Mouse (Mus musculus) fibroblast of lung, adult 2 months (primary cell): ENCODE data around the gene Pah.

Experiments used
- DNase-seq: peaks from one replicate; pipeline ENCODE4 v3.0.0-alpha.2; 2011; ENCODE audit warnings: low read depth

Pah gene

GRCm38 (mm10) chr10:87521646-87522045, at the start of gene Pah:
Gene Pah (plus strand): TSS chr10:87521795.
- DNase-seq, result no peak

GRCm38 (mm10) chr10:87473475-87474131, 48.0 kb upstream of the Pah start:
- DNase-seq, result no peak

- no peak for DNase-seq
Measured at GRCm38 (mm10) chr10:87474971-87475370, 46.6 kb upstream of the Pah start.

GRCm38 (mm10) chr10:87477895-87478294, 43.7 kb upstream of the Pah start:
- no peak for DNase-seq

- no peak for DNase-seq
Measured at GRCm38 (mm10) chr10:87484831-87485720, 36.5 kb upstream of the Pah start.

GRCm38 (mm10) chr10:87485721-87486620, 35.6 kb upstream of the Pah start:
- DNase-seq, result no peak

GRCm38 (mm10) chr10:87488429-87489145, 33.0 kb upstream of the Pah start:
- DNase-seq, result no peak

- no peak for DNase-seq
Measured at GRCm38 (mm10) chr10:87489246-87490009, 32.2 kb upstream of the Pah start.

GRCm38 (mm10) chr10:87490328-87490727, 31.3 kb upstream of the Pah start:
- DNase-seq, result no peak

GRCm38 (mm10) chr10:87491485-87492040, 30.0 kb upstream of the Pah start:
- DNase-seq, result no peak

- no peak for DNase-seq
Measured at GRCm38 (mm10) chr10:87492332-87492660, 29.3 kb upstream of the Pah start.

- no peak for DNase-seq
Measured at GRCm38 (mm10) chr10:87492661-87493551, 28.7 kb upstream of the Pah start.

GRCm38 (mm10) chr10:87493576-87493975, 28.0 kb upstream of the Pah start, which contains the start of gene Ascl1:
Gene Ascl1 (minus strand): TSS chr10:87493660.
- DNase-seq, result no peak

GRCm38 (mm10) chr10:87494176-87494575, 27.4 kb upstream of the Pah start:
- DNase-seq, result no peak

- DNase-seq, result no peak
Measured at GRCm38 (mm10) chr10:87494596-87494995, 27.0 kb upstream of the Pah start.

- no peak for DNase-seq
Measured at GRCm38 (mm10) chr10:87497056-87497455, 24.5 kb upstream of the Pah start.

- DNase-seq, result no peak
Measured at GRCm38 (mm10) chr10:87500926-87501658, 20.5 kb upstream of the Pah start.

- no peak for DNase-seq
Measured at GRCm38 (mm10) chr10:87501659-87502042, 19.9 kb upstream of the Pah start.

- DNase-seq, result no peak
Measured at GRCm38 (mm10) chr10:87502283-87502682, 19.3 kb upstream of the Pah start.
